17 mouse cellular contexts compared by ENCODE assay signal in genomic region chr4:140491555-140491954, GRCm38 (mm10).
DNase-seq lines count a peak whose midpoint lies in the region; ATAC-seq and TF ChIP-seq lines count a peak whose summit lies in the region.
"Had no signal": no experiment of that assay in that cellular context is flagged by ENCODE, and none has a peak within 500 bp of the region (broad histone marks: within the 10 kb centered on the region; RNA-seq: fewer than 3 reads in every experiment).

No protein-coding gene starts in this region.

- no peak overlapping the region for H3K4me3 ChIP-seq in layer of hippocampus, adult 2 months
- no peak overlapping the region for H3K4me3 ChIP-seq in olfactory bulb, adult 2 months (ENCODE audit: insufficient read depth, low read depth, low read length)
- H3K4me3 ChIP-seq: embryonic facial prominence, embryonic 12.5 days; liver, embryonic 12.5 days; midbrain, embryonic 15.5 days; neural tube, embryonic 12.5 days had no signal

- WGBS in olfactory bulb, adult 2 months, result 19% methylated on average over 5 of the region's 5 CpGs

- no peak overlapping the region for H3K27ac ChIP-seq in layer of hippocampus, adult 2 months
- H3K27ac ChIP-seq in olfactory bulb, adult 2 months (ENCODE audit: insufficient read depth, low read depth, low read length), result no peak overlapping the region
- H3K27ac ChIP-seq: embryonic facial prominence, embryonic 12.5 days; liver, embryonic 12.5 days; midbrain, embryonic 15.5 days; neural tube, embryonic 12.5 days had no signal

- TF ChIP-seq POLR2A in olfactory bulb, adult 2 months (IDR thresholded peaks at IDR 0.05; ENCODE audit: insufficient read depth, low read depth, low read length), result no peak

- H3K4me1 ChIP-seq in olfactory bulb, adult 2 months (ENCODE audit: control insufficient read depth, insufficient read depth, low read length), result peaks cover 7% of the 10 kb centered on the region
- H3K4me1 ChIP-seq: embryonic facial prominence, embryonic 12.5 days; liver, embryonic 12.5 days; midbrain, embryonic 15.5 days had no signal

- ATAC-seq in megakaryocyte progenitor cell, adult 5-6 weeks (replicated peaks; ENCODE audit: poor library complexity), result no peak
- ATAC-seq: forebrain, embryonic 16.5 days; liver, embryonic 12.5 days; midbrain, embryonic 15.5 days had no signal

- DNase-seq in embryo, embryonic 11 days, result peak; percentile 10
- DNase-seq in embryo, embryonic 10 days (ENCODE audit: low spot score), result no peak
- peak in 1 of 2 experiments; percentile 4 for DNase-seq in layer of hippocampus, adult 2 months (ENCODE audit: low spot score in 2 of 2)
- no peak for DNase-seq in layer of hippocampus, adult 9-10 months (ENCODE audit: low spot score)
- DNase-seq in right cerebral cortex, postnatal 4 days, result peak; percentile 35
- no peak for DNase-seq in right cerebral cortex, postnatal 25 days
- DNase-seq: adrenal gland, postnatal 10 days; kidney, postnatal 25 days; lung, postnatal 4 days; thymus, postnatal 25 days had no signal

- peak; percentile 70 for TF ChIP-seq CTCF in layer of hippocampus, adult 2 months (conservative IDR thresholded peaks at IDR 0.05)
- TF ChIP-seq CTCF in olfactory bulb, adult 2 months (IDR thresholded peaks at IDR 0.05; ENCODE audit: insufficient read depth, low read depth, low read length), result peak; percentile 50; the same call in 1 of the 2 replicates

Comparison
In these comparisons a context has a peak if more than half of its experiments do, and no peak if none do; other contexts are left out.
1. DNase-seq: peak in embryo, embryonic 11 days (single experiment) and right cerebral cortex, postnatal 4 days (single experiment); none in embryo, embryonic 10 days (single experiment), layer of hippocampus, adult 9-10 months (single experiment) and right cerebral cortex, postnatal 25 days (single experiment).